Mouse (Mus musculus) MEL (cell line): Measurements from ENCODE around the gene Qsox2. TPM values are rescaled to one million over a fixed set of nuclear protein-coding genes. Genes with fewer than 3 reads are reported as not detected.

Experiments
- DNase-seq: peaks from one replicate; pipeline ENCODE4 v3.0.0; 2011; ENCODE audit warnings: low read depth, low spot score
- H3K27ac ChIP-seq: 2 replicates; pipeline ENCODE4 v1.5.1; 2012; ENCODE audit warnings: low read depth, mild to moderate bottlenecking, control low read depth, low read length, moderate library complexity; ENCODE audit not compliant: control insufficient read depth
- H3K27me3 ChIP-seq, 2 experiments: fragments of 150-350 bp in 1 of 2; sonication (generic) in 1 of 2; 2 replicates each; pipeline ENCODE4 v1.6.1; 2012; ENCODE audit warnings: low read length in 2 of 2, mild to moderate bottlenecking in 2 of 2, improper control_type of control experiment in 1 of 2, moderate library complexity in 1 of 2; ENCODE audit not compliant: insufficient read depth in 2 of 2, control insufficient read depth in 1 of 2
- H3K36me3 ChIP-seq, 2 experiments: 2 replicates each; pipeline ENCODE4 v1.6.1; 2012 to 2014; ENCODE audit warnings: low read length in 2 of 2, improper control_type of control experiment in 1 of 2, inconsistent platforms in 1 of 2, mild to moderate bottlenecking in 1 of 2; ENCODE audit not compliant: insufficient read depth in 2 of 2, control insufficient read depth in 1 of 2
- H3K4me1 ChIP-seq, 2 experiments: fragments of 150-350 bp in 1 of 2; sonication (generic) in 1 of 2; 2 replicates each; pipeline ENCODE4 v1.6.1; 2012; ENCODE audit warnings: low read length in 2 of 2, improper control_type of control experiment in 1 of 2, mild to moderate bottlenecking in 1 of 2; ENCODE audit not compliant: insufficient read depth in 2 of 2, control insufficient read depth in 1 of 2
- H3K4me3 ChIP-seq, 2 experiments: fragments of 150-350 bp in 1 of 2; sonication (generic) in 1 of 2; 2 replicates each; pipeline ENCODE4 v1.5.1; 2012; ENCODE audit warnings: low read depth in 2 of 2, low read length in 2 of 2, mild to moderate bottlenecking in 2 of 2, moderate library complexity in 2 of 2, control low read depth in 1 of 2, improper control_type of control experiment in 1 of 2; ENCODE audit not compliant: control insufficient read depth in 1 of 2, insufficient read depth in 1 of 2
- H3K79me2 ChIP-seq: 2 replicates; pipeline ENCODE4 v1.6.1; 2012; ENCODE audit warnings: mild to moderate bottlenecking, low read length, moderate library complexity; ENCODE audit not compliant: control insufficient read depth, poor library complexity, insufficient read depth
- H3K9ac ChIP-seq: 2 replicates; pipeline ENCODE4 v1.6.1; 2012; ENCODE audit warnings: low read depth, mild to moderate bottlenecking, control low read depth, low read length, moderate library complexity; ENCODE audit not compliant: control insufficient read depth, poor library complexity, severe bottlenecking
- H3K9me3 ChIP-seq: fragments of 150-350 bp; sonication (generic); replicated peaks from 2 replicates; pipeline ENCODE4 v1.6.1; 2012; ENCODE audit warnings: mild to moderate bottlenecking, low read length, improper control_type of control experiment, moderate library complexity; ENCODE audit not compliant: insufficient read depth
- BHLHE40 ChIP-seq: IDR thresholded peaks from 2 replicates; pipeline ENCODE4 v1.6.1; 2012; ENCODE audit warnings: low read depth, mild to moderate bottlenecking, inconsistent platforms, low read length, improper control_type of control experiment, borderline replicate concordance
- CHD1 ChIP-seq: IDR thresholded peaks from 2 replicates; pipeline ENCODE4 v1.6.1; 2012; ENCODE audit warnings: low read depth, mild to moderate bottlenecking, inconsistent platforms, low read length, improper control_type of control experiment
- CHD2 ChIP-seq: IDR thresholded peaks from 2 replicates; pipeline ENCODE4 v1.6.1; 2011; ENCODE audit warnings: low read length, improper control_type of control experiment
- E2F4 ChIP-seq: IDR thresholded peaks from 2 replicates; pipeline ENCODE4 v1.6.1; 2011; ENCODE audit warnings: low read depth, low read length, improper control_type of control experiment, borderline replicate concordance
- ELF1 ChIP-seq: IDR thresholded peaks from 2 replicates; pipeline ENCODE4 v1.6.1; 2014; ENCODE audit warnings: low read depth, mild to moderate bottlenecking, inconsistent platforms, low read length, improper control_type of control experiment, moderate library complexity
- GABPA ChIP-seq: IDR thresholded peaks from 2 replicates; pipeline ENCODE4 v1.6.1; 2012; ENCODE audit warnings: low read depth, mild to moderate bottlenecking, inconsistent platforms, low read length, improper control_type of control experiment, moderate library complexity
- GATA1 ChIP-seq: IDR thresholded peaks from 2 replicates; pipeline ENCODE4 v1.6.1; 2011; ENCODE audit warnings: low read depth, low read length, improper control_type of control experiment
- KAT2A ChIP-seq: conservative IDR thresholded peaks from 2 replicates; pipeline ENCODE4 v1.6.1; 2012; ENCODE audit warnings: low read depth, low read length, improper control_type of control experiment, inconsistent platforms
- MAFK ChIP-seq: IDR thresholded peaks from 2 replicates; pipeline ENCODE4 v1.6.1; 2011; ENCODE audit warnings: low read depth, mild to moderate bottlenecking, low read length, improper control_type of control experiment, borderline replicate concordance
- MAX ChIP-seq: IDR thresholded peaks from 2 replicates; pipeline ENCODE4 v1.6.1; 2011; ENCODE audit warnings: low read length, improper control_type of control experiment
- MAZ ChIP-seq: IDR thresholded peaks from 2 replicates; pipeline ENCODE4 v1.6.1; 2012; ENCODE audit warnings: low read depth, mild to moderate bottlenecking, inconsistent platforms, low read length, improper control_type of control experiment
- MXI1 ChIP-seq: IDR thresholded peaks from 2 replicates; pipeline ENCODE4 v1.6.1; 2011; ENCODE audit warnings: mild to moderate bottlenecking, low read depth, low read length, improper control_type of control experiment
- MYB ChIP-seq: IDR thresholded peaks from 2 replicates; pipeline ENCODE4 v1.6.1; 2011; ENCODE audit warnings: mild to moderate bottlenecking, low read depth, low read length, improper control_type of control experiment
- MYC ChIP-seq: IDR thresholded peaks from 2 replicates; pipeline ENCODE4 v1.6.1; 2011; ENCODE audit warnings: low read depth, mild to moderate bottlenecking, low read length, improper control_type of control experiment, moderate library complexity
- NRF1 ChIP-seq: IDR thresholded peaks from 2 replicates; pipeline ENCODE4 v1.6.1; 2014; ENCODE audit warnings: low read depth, mild to moderate bottlenecking, inconsistent platforms, low read length, improper control_type of control experiment, moderate library complexity; ENCODE audit not compliant: poor library complexity, insufficient read depth, severe bottlenecking
- POLR2A ChIP-seq, 2 experiments: IDR thresholded peaks; 2 replicates each; pipeline ENCODE4 v1.6.1; 2011 to 2012; ENCODE audit warnings: low read length in 2 of 2, mild to moderate bottlenecking in 2 of 2, control low read depth in 1 of 2, improper control_type of control experiment in 1 of 2, low read depth in 1 of 2, moderate library complexity in 1 of 2; ENCODE audit not compliant: control insufficient read depth in 1 of 2, insufficient read depth in 1 of 2, poor library complexity in 1 of 2
- POLR2AphosphoS2 ChIP-seq: IDR thresholded peaks from 2 replicates; pipeline ENCODE4 v1.6.1; 2011; ENCODE audit warnings: low read length, improper control_type of control experiment
- POLR2AphosphoS5 ChIP-seq: IDR thresholded peaks from 2 replicates; pipeline ENCODE4 v1.6.1; 2012; ENCODE audit warnings: low read depth, borderline replicate concordance, mild to moderate bottlenecking, inconsistent platforms, low read length, moderate library complexity, mixed read lengths
- RCOR1 ChIP-seq: IDR thresholded peaks from 2 replicates; pipeline ENCODE4 v1.6.1; 2012; ENCODE audit warnings: low read depth, mild to moderate bottlenecking, inconsistent platforms, low read length, improper control_type of control experiment
- SIN3A ChIP-seq: IDR thresholded peaks from 2 replicates; pipeline ENCODE4 v1.6.1; 2012; ENCODE audit warnings: low read length, improper control_type of control experiment, inconsistent platforms
- SMC3 ChIP-seq: IDR thresholded peaks from 2 replicates; pipeline ENCODE4 v1.6.1; 2011; ENCODE audit warnings: low read depth, low read length, improper control_type of control experiment
- TAL1 ChIP-seq: IDR thresholded peaks from 2 replicates; pipeline ENCODE4 v1.6.1; 2012; ENCODE audit warnings: mild to moderate bottlenecking, inconsistent platforms, low read length, moderate library complexity, mixed read lengths
- TBP ChIP-seq: IDR thresholded peaks from 2 replicates; pipeline ENCODE4 v1.8.0; 2011; ENCODE audit warnings: low read depth, low read length, improper control_type of control experiment
- TCF12 ChIP-seq: IDR thresholded peaks from 2 replicates; pipeline ENCODE4 v1.6.1; 2014; ENCODE audit warnings: low read depth, mild to moderate bottlenecking, inconsistent platforms, low read length, improper control_type of control experiment, moderate library complexity
- UBTF ChIP-seq: IDR thresholded peaks from 2 replicates; pipeline ENCODE4 v1.6.1; 2012; ENCODE audit warnings: low read depth, mild to moderate bottlenecking, inconsistent platforms, low read length, improper control_type of control experiment, moderate library complexity, borderline replicate concordance; ENCODE audit not compliant: insufficient read depth
- ZMIZ1 ChIP-seq: IDR thresholded peaks from 2 replicates; pipeline ENCODE4 v1.6.1; 2012; ENCODE audit warnings: low read depth, mild to moderate bottlenecking, inconsistent platforms, low read length, improper control_type of control experiment, moderate library complexity
- polyA plus RNA-seq, 2 experiments: library from polyadenylated mRNA; stranded (reverse) in 1 of 2; unstranded in 1 of 2; fragments of >175 nt in 1 of 2; fragments of >200 nt in 1 of 2; gene quantifications; 2 replicates each; pipeline versions ENCODE4 v1.2.1 to v1.2.4; 2012; ENCODE audit warnings: low replicate concordance in 2 of 2, low read depth in 1 of 2; ENCODE audit not compliant: insufficient read length in 2 of 2, insufficient read depth in 1 of 2, missing spikeins in 1 of 2
- total RNA-seq: library from RNA; depleted of rRNA; stranded (reverse); fragments of 300-350 nt; gene quantifications from 2 replicates; pipeline ENCODE4 v1.2.3, GENCODE M21; 2012

Qsox2 gene
- total and polyA plus RNA-seq, 3 experiments: 12.1 to 17.0 TPM; not detected in 1

DNA sequence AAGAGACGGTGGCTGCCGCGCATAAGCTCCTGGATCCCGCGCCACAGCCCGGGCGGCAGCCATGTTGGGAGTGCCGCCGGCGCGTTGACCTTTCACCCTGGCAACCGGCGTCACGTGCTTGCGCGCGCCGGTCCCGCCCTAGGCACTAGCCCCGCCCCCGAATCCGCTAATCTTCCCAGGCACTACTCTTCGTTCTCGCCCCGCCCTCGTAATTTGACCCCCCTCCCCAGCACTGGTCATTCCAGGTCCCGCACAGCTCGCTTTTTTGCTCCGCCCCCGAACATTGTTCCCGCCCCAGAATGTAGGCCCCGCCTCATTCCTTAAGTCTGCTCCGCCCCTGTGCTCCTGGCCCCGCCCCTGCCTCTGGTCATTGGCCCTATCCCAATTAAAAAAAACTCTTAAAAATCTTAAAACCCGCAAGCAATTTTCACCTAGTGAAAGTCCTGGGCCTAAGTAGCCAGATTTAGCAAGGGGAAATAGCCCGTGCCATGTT lies at the start of gene Qsox2 (continued):
- no peak for TF ChIP-seq MAFK
- TF ChIP-seq BHLHE40: peak; percentile 88
- 0 out of 2 replicates have a peak, but pooled peaks have one; percentile 33 for TF ChIP-seq ZMIZ1
- TF ChIP-seq, all 39 proteins: peak for 19

DNA sequence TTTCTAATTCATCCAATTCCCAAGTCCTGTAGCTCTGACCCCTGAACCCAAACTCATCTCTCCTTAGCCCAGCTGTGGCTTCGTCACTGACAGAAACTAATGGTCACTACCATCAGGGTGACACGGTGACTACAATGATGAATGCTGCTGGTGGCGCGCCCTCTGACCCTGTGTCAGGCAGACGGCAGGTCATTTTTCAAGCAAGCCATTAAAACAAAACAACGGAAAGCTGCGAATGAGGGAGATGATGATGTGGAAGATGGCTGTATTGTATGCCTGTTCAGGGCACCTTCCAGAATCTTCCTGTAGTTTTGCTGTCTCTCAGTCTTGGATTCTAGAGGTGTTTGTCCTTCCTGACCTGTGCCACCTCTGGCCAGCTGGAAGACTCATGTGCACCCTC lies 49.1 kb upstream of the Qsox2 start:
- DNase-seq: no peak
- Histone ChIP-seq H3K9ac (no peak overlapping the region), H3K27ac (no peak overlapping the region), H3K27me3 (no peaks in the 10 kb centered on the region), H3K79me2 (no peaks in the 10 kb centered on the region), H3K4me3 (no peak overlapping the region), H3K4me1 (no peaks in the 10 kb centered on the region; a peak in 1 of 4 replicates), H3K9me3 (no peaks in the 10 kb centered on the region), H3K36me3 (no peaks in the 10 kb centered on the region)
- no peak for TF ChIP-seq MXI1
- TF ChIP-seq, all 39 proteins: peak for 0

DNA sequence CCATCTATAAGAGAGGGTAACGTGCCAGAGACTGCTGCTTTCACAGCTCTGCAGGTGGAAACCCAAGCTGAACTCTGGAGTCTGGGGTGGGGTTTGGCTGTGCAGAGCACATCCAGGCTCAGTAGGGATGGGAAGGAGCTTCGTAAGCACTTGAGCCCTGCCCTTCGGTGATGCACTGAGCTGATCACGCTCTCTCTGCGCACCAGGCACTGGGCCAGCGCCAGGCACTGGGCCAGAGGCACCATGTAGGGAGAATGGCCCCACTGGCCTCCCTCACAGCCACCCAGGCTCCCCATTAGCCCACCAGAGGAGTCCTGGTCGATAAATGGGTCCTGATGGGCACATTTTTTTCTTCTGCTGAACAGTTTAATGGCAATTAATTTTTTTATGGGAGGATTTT lies 48.5 kb upstream of the Qsox2 start:
- no peaks in the 10 kb centered on the region for H3K79me2 ChIP-seq
- no peak overlapping the region for H3K27ac ChIP-seq
- DNase-seq: no peak
- TF ChIP-seq TAL1: no peak
- no peak for TF ChIP-seq GABPA
- TF ChIP-seq KAT2A: no peak
- TF ChIP-seq BHLHE40: no peak
- TF ChIP-seq POLR2AphosphoS2: no peak
- no peak for TF ChIP-seq POLR2A (IDR thresholded peaks at IDR 0.05; ENCODE audit: control insufficient read depth in 1 of 2, insufficient read depth in 1 of 2, low read depth in 1 of 2, low read length in 2 of 2, poor library complexity in 1 of 2)
- no peak for TF ChIP-seq MAX
- no peak for TF ChIP-seq TBP
- TF ChIP-seq UBTF: no peak
- no peak for TF ChIP-seq MYC
- TF ChIP-seq MYB: no peak
- TF ChIP-seq, all 39 proteins: peak for 0
- Histone ChIP-seq H3K27me3 (0 out of 4 replicates have a peak, but pooled peaks cover 0 to under 1% of the 10 kb centered on the region in 2 experiments), H3K36me3 (no peaks in the 10 kb centered on the region), H3K9me3 (no peaks in the 10 kb centered on the region), H3K4me1 (no peaks in the 10 kb centered on the region; a peak in 1 of 4 replicates), H3K4me3 (no peak overlapping the region), H3K9ac (no peak overlapping the region)

DNA sequence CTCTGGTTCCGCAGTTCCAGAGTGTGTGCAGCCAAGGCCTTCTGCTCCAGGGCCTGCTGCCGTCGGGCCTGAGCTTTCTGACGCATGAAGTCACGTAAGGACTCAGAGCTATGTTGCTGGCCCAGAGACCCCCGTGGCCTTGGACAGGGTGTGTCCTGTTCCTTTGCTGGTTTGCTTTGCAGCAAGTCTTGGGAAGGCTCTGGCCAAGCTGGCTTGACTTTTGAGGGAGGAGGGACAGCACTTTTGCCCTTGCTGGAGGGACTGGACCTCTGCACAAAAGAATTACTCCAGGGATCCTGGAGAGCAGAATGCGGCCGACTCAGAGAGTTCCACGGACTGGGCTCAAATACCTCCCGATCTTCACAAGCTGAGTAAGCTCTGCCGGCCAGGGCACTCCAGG lies 43.3 kb upstream of the Qsox2 start:
- no peaks in the 10 kb centered on the region for H3K9me3 ChIP-seq
- H3K4me3 ChIP-seq: no peak overlapping the region
- no peaks in the 10 kb centered on the region for H3K79me2 ChIP-seq
- no peak overlapping the region for H3K27ac ChIP-seq
- no peak for DNase-seq
- H3K9ac ChIP-seq: no peak overlapping the region
- H3K4me1 ChIP-seq: no peaks in the 10 kb centered on the region
- H3K36me3 ChIP-seq: no peaks in the 10 kb centered on the region
- H3K27me3 ChIP-seq: peaks cover 0 to 8% of the 10 kb centered on the region in 2 experiments; a peak in 2 of 4 replicates
- TF ChIP-seq GATA1 (no peak), CHD1 (no peak), MAZ (no peak), ELF1 (no peak), NRF1 (no peak), POLR2AphosphoS5 (no peak), TCF12 (no peak), RCOR1 (no peak), SMC3 (no peak), UBTF (no peak), SIN3A (no peak), E2F4 (no peak), POLR2AphosphoS2 (no peak), CHD2 (no peak)
